Mouse (Mus musculus): Measurements from ENCODE around the gene Nans. TPM values are rescaled to one million over a fixed set of nuclear protein-coding genes. Genes with fewer than 3 reads are reported as not detected.

Gene Nans
- polyA plus RNA-seq, 1 experiment from 2014 or later = 81.3 TPM

DNA sequence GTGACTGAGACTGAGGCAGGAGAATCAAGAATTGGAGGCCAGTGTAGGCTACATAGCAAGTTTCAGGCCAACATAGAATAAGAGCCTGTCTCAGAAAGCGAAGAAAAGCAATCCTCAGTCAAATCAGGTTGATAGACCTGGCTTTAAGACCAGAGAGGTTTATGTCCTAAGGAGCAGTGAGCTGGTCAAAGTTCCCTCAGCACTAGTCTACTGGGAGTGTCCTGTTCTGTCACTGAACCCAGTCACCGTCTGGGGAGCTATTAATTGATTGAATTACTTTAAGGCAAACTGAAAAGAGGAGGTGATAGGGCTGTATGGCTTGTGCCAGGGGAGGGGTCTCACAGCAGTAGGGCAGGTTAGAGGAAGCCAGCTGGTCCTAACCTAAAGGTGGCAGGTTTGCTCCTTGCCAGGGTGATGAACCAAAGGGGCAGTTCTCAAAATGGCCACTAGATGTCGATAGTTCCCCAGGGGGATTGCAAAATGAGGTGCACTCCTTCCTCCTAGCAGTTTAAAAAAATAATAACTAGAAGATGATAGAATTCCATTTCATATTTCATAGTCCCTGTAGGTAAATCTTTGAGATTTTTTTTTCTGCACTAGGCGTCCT lies 8.3 kb downstream of the Nans start:
- H3K9ac ChIP-seq (ENCODE audit: low read depth, low read length) = no peak overlapping the region
- no peak overlapping the region for H3K4me3 ChIP-seq (ENCODE audit: low read depth, low read length)
- peaks cover 3% of the 10 kb centered on the region for H3K4me1 ChIP-seq (replicated peaks; ENCODE audit: control insufficient read depth, insufficient read depth, low read length)
- H3K36me3 ChIP-seq (ENCODE audit: control insufficient read depth, insufficient read depth) = peaks cover 61% of the 10 kb centered on the region
- TF ChIP-seq CTCF (IDR thresholded peaks at IDR 0.05; ENCODE audit: low read depth) = peak; percentile 98
- ATAC-seq = peak; percentile 32; the same call in 1 of the 2 replicates
- no peaks in the 10 kb centered on the region for H3K27me3 ChIP-seq (replicated peaks; ENCODE audit: control insufficient read depth, insufficient read depth, low read length)
- 24% methylated on average over 4 of the region's 4 CpGs for WGBS
- H3K4me2 ChIP-seq (replicated peaks; ENCODE audit: low read depth) = no peak overlapping the region; the same call in 1 of the 2 replicates
- H3K27ac ChIP-seq (ENCODE audit: low read depth, low read length) = peak overlapping the region; percentile 6; the same call in 1 of the 2 replicates
- H3K9me3 ChIP-seq (ENCODE audit: control insufficient read depth) = no peaks in the 10 kb centered on the region

DNA sequence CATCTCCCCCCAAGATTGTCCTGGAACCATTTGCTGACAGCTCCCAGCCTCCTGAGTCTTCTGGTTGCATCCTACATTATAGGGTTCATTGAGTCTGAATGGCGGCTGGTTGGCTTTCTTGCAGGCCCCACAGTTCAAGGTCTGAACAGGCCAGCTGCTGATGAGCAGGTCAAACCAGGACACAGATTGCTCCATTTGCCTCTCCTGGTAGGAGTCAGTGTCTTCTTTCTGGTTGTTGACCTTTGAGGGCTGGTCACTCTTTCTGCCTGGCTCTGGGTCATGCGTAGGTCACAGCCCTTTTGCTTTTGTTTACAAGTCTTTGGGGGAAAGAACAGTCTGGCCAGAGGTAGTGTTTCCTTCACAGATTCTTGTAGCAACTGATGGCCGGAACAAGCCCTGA lies 9.5 kb downstream of the Nans start:
- 55% methylated on average over 3 of the region's 3 CpGs for WGBS
- no peak overlapping the region for H3K4me2 ChIP-seq (replicated peaks; ENCODE audit: low read depth)
- no peak overlapping the region for H3K9ac ChIP-seq (ENCODE audit: low read depth, low read length)
- no peaks in the 10 kb centered on the region for H3K27me3 ChIP-seq (replicated peaks; ENCODE audit: control insufficient read depth, insufficient read depth, low read length)
- TF ChIP-seq CTCF (IDR thresholded peaks at IDR 0.05; ENCODE audit: low read depth) = no peak
- H3K4me3 ChIP-seq (ENCODE audit: low read depth, low read length) = no peak overlapping the region
- peaks cover 3% of the 10 kb centered on the region for H3K4me1 ChIP-seq (replicated peaks; ENCODE audit: control insufficient read depth, insufficient read depth, low read length)
- peaks cover 58% of the 10 kb centered on the region for H3K36me3 ChIP-seq (ENCODE audit: control insufficient read depth, insufficient read depth)
- no peak; the same call in 1 of the 2 replicates for ATAC-seq
- no peak overlapping the region for H3K27ac ChIP-seq (ENCODE audit: low read depth, low read length)
- H3K9me3 ChIP-seq (ENCODE audit: control insufficient read depth) = no peaks in the 10 kb centered on the region

DNA sequence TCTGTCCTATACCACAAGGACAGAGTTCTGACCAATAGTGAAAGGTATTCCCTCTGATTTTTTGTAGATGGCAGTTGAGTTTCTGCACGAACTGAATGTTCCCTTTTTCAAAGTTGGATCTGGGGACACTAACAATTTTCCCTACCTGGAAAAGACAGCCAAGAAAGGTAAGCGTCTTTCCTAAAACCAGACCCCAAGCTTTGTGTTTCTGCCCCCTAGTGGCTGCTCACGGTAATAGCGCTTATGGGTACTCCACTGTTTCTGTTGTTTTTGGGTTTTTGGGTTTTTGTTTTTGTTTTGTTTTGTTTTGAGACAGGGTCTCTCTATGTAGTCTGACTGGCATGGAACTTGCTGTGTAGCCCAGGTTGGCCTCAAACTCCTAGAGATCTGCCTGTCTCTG lies 9.9 kb downstream of the Nans start:
- H3K4me1 ChIP-seq (replicated peaks; ENCODE audit: control insufficient read depth, insufficient read depth, low read length) = peaks cover 3% of the 10 kb centered on the region
- no peak overlapping the region for H3K4me2 ChIP-seq (replicated peaks; ENCODE audit: low read depth)
- peak; percentile 85 for TF ChIP-seq CTCF (IDR thresholded peaks at IDR 0.05; ENCODE audit: low read depth)
- H3K4me3 ChIP-seq (ENCODE audit: low read depth, low read length) = no peak overlapping the region
- no peak overlapping the region for H3K9ac ChIP-seq (ENCODE audit: low read depth, low read length)
- no peak for ATAC-seq
- WGBS = 15% methylated on average over 4 of the region's 4 CpGs
- H3K27me3 ChIP-seq (replicated peaks; ENCODE audit: control insufficient read depth, insufficient read depth, low read length) = no peaks in the 10 kb centered on the region
- H3K9me3 ChIP-seq (ENCODE audit: control insufficient read depth) = no peaks in the 10 kb centered on the region
- no peak overlapping the region for H3K27ac ChIP-seq (ENCODE audit: low read depth, low read length)
- peaks cover 53% of the 10 kb centered on the region for H3K36me3 ChIP-seq (ENCODE audit: control insufficient read depth, insufficient read depth)

DNA sequence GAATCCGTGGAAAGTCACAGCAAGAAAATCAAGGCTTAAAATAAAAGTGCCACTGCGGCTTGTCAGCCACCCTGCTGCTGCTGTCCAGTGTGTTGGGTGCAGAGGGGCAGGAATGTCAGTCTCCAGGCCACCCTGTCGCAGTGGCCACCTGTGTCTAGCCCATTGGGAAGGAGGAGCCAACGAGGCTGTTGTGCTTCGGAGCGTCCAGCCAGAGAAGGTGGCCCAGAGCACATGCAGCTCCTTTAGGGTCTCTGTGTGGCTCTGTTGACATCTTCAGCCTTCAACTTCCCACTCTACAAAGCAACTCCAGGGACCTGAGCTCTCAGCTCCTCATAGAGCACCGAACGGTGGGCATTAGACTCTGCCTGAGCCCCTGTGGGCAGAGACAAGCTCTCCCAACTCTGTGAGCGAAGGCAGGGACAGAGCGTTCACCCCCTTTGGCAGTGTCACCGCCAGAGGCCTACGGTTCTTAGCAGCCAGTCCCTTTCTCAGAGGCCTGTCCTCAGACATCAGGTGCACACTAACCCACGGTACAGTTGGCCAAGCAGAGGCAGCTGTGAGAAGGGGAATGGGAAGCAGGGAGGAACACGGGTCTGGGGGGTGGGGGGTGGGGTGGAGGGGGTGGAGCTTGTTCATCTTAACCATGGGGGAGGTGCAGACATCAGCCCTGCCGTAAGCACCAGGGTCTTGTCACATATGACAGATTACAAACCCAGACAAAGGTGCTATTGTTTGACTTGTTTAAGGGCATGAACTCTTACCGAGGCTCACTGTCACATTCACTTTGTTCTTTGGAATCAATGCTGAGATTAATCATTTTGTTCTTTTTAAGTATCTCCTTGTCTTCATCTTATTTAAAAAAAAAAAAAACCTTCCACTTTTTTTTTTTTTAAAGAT lies 13.8 kb downstream of the Nans start:
- Histone ChIP-seq H3K4me2 (replicated peaks; ENCODE audit: low read depth) (no peak overlapping the region), H3K4me1 (replicated peaks; ENCODE audit: control insufficient read depth, insufficient read depth, low read length) (peaks cover 3% of the 10 kb centered on the region), H3K9ac (ENCODE audit: low read depth, low read length) (no peak overlapping the region), H3K27ac (ENCODE audit: low read depth, low read length) (no peak overlapping the region), H3K27me3 (replicated peaks; ENCODE audit: control insufficient read depth, insufficient read depth, low read length) (no peaks in the 10 kb centered on the region), H3K9me3 (ENCODE audit: control insufficient read depth) (no peaks in the 10 kb centered on the region), H3K36me3 (ENCODE audit: control insufficient read depth, insufficient read depth) (peaks cover 41% of the 10 kb centered on the region), H3K4me3 (ENCODE audit: low read depth, low read length) (no peak overlapping the region)
- TF ChIP-seq CTCF (IDR thresholded peaks at IDR 0.05; ENCODE audit: low read depth) = no peak
- 69% methylated on average over 16 of the region's 16 CpGs for WGBS
- ATAC-seq = no peak

DNA sequence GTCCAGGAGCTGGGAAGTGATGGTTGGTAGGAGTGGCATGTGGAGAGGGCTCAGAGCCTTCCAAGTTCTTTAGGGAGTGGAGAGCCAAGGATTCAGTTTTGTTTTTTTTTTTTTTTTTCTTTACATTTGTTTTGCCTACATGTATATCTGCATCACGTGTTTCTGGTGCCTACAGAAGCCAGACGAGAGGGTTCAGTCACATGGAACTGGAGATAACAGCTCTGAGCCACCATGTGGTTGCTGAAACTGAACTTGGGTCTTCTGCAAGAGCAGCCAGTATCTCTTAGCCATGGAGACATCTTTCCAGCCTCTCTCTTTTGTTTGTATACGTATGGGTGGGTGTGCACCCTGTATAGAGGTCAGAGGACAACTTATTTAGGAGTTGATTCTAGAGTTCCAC lies 14.8 kb downstream of the Nans start:
- H3K9ac ChIP-seq (ENCODE audit: low read depth, low read length) = no peak overlapping the region
- peaks cover 41% of the 10 kb centered on the region for H3K36me3 ChIP-seq (ENCODE audit: control insufficient read depth, insufficient read depth)
- 53% methylated on average over 3 of the region's 3 CpGs for WGBS
- H3K4me3 ChIP-seq (ENCODE audit: low read depth, low read length) = no peak overlapping the region
- no peaks in the 10 kb centered on the region for H3K9me3 ChIP-seq (ENCODE audit: control insufficient read depth)
- H3K4me1 ChIP-seq (replicated peaks; ENCODE audit: control insufficient read depth, insufficient read depth, low read length) = no peaks in the 10 kb centered on the region
- H3K27ac ChIP-seq (ENCODE audit: low read depth, low read length) = peak overlapping the region; percentile 7; the same call in 1 of the 2 replicates
- H3K4me2 ChIP-seq (replicated peaks; ENCODE audit: low read depth) = no peak overlapping the region
- no peaks in the 10 kb centered on the region for H3K27me3 ChIP-seq (replicated peaks; ENCODE audit: control insufficient read depth, insufficient read depth, low read length)
- TF ChIP-seq CTCF (IDR thresholded peaks at IDR 0.05; ENCODE audit: low read depth) = no peak
- ATAC-seq = no peak

DNA sequence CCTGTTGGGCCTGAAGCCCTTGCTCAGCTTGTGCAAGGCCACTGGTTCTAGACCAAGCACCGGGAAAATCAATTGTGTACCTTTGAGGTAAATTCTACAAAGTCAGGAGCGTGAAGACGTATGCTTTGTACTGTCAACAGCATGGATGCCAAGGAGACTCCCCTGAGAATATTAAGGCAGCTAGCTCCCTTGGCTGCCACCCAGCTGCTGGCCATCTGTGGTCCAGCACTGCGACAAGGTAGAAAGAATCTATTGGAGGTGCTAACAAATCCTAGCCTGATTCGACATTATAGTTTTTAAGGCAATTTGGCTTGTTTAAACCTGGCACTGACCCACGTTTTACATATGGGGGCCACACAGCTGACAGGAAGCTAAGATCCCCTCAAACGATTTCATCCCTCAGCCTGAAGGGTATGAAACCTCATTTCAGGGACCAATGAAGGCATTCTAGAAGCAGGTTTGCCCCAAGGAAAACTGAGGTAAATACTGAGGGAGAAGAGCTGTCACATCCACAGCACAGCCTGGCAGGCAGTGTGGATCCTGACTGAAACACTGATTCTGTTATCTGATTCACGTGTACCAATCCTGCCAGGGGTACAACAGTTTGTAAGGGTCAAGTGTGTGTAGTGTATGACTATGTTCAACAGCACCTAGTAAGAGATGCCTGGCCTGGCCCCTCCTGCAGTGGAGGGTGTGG lies 16.5 kb downstream of the Nans start:
- ATAC-seq = no peak
- H3K4me2 ChIP-seq (replicated peaks; ENCODE audit: low read depth) = no peak overlapping the region
- no peak overlapping the region for H3K9ac ChIP-seq (ENCODE audit: low read depth, low read length)
- H3K27me3 ChIP-seq (replicated peaks; ENCODE audit: control insufficient read depth, insufficient read depth, low read length) = no peaks in the 10 kb centered on the region
- 74% methylated on average over 8 of the region's 8 CpGs for WGBS
- peaks cover 27% of the 10 kb centered on the region for H3K36me3 ChIP-seq (ENCODE audit: control insufficient read depth, insufficient read depth)
- H3K9me3 ChIP-seq (ENCODE audit: control insufficient read depth) = no peaks in the 10 kb centered on the region
- no peak for TF ChIP-seq CTCF (IDR thresholded peaks at IDR 0.05; ENCODE audit: low read depth)
- H3K27ac ChIP-seq (ENCODE audit: low read depth, low read length) = no peak overlapping the region
- no peak overlapping the region for H3K4me3 ChIP-seq (ENCODE audit: low read depth, low read length)
- no peaks in the 10 kb centered on the region for H3K4me1 ChIP-seq (replicated peaks; ENCODE audit: control insufficient read depth, insufficient read depth, low read length)

Data from intestine, postnatal 0 days (tissue).